In genomic region chr12:86078176-86078552, GRCm38 (mm10) we compare ENCODE assay signal across 7 mouse cellular contexts. TPM values are rescaled to one million over a fixed set of nuclear protein-coding genes. Genes with fewer than 3 reads are reported as not detected.
DNase-seq lines count a peak whose midpoint lies in the region; ATAC-seq and TF ChIP-seq lines count a peak whose summit lies in the region.

No protein-coding gene starts in this region.

- H3K4me2 ChIP-seq in lung, embryonic 14.5 days, result peak overlapping the region; percentile 86
- H3K4me2 ChIP-seq in forebrain, embryonic 11.5 days (ENCODE audit: low read depth, low read length, severe bottlenecking), result peak overlapping the region; percentile 77

- H3K27ac ChIP-seq in lung, embryonic 14.5 days (ENCODE audit: low read depth), result peak overlapping the region; percentile 98
- no peak overlapping the region for H3K27ac ChIP-seq in forebrain, embryonic 11.5 days (ENCODE audit: low read depth, low read length)
- H3K27ac ChIP-seq in limb, embryonic 10.5 days, result peak overlapping the region; percentile 91
- H3K27ac ChIP-seq in olfactory bulb, adult 2 months (ENCODE audit: insufficient read depth, low read depth, low read length), result peak overlapping the region; percentile 87

- no peak for TF ChIP-seq POLR2A in olfactory bulb, adult 2 months (IDR thresholded peaks at IDR 0.05; ENCODE audit: insufficient read depth, low read depth, low read length)

- peak overlapping the region; percentile 80 for H3K9ac ChIP-seq in lung, embryonic 14.5 days
- peak overlapping the region; percentile 64 for H3K9ac ChIP-seq in forebrain, embryonic 11.5 days (ENCODE audit: low read length)

- peak; percentile 24 for DNase-seq in lung, embryonic 14.5 days
- DNase-seq in lung, postnatal 25 days (ENCODE audit: low spot score), result no peak
- DNase-seq in forebrain, embryonic 11.5 days (ENCODE audit: low spot score), result no peak
- DNase-seq in limb, embryonic 10.5 days (ENCODE audit: low spot score), result no peak
- no peak for DNase-seq in urinary bladder, postnatal 36 days (ENCODE audit: low spot score in 2 of 2)
- no peak for DNase-seq in spleen, postnatal 14 days (ENCODE audit: low spot score in 2 of 2)

- H3K4me3 ChIP-seq in lung, embryonic 14.5 days (ENCODE audit: low read depth, low read length), result peak overlapping the region; percentile 55
- peak overlapping the region; percentile 42 for H3K4me3 ChIP-seq in forebrain, embryonic 11.5 days (ENCODE audit: low read depth, low read length)
- peak overlapping the region; percentile 61 for H3K4me3 ChIP-seq in limb, embryonic 10.5 days
- peak overlapping the region; percentile 80 for H3K4me3 ChIP-seq in olfactory bulb, adult 2 months (ENCODE audit: insufficient read depth, low read depth, low read length)

- ATAC-seq in lung, embryonic 14.5 days (ENCODE audit: insufficient read depth), result no peak
- ATAC-seq in forebrain, embryonic 11.5 days (replicated peaks; ENCODE audit: low FRiP score), result no peak

- no peaks in the 10 kb centered on the region for H3K36me3 ChIP-seq in lung, embryonic 14.5 days (ENCODE audit: insufficient read depth)
- H3K36me3 ChIP-seq in forebrain, embryonic 11.5 days (ENCODE audit: control insufficient read depth, insufficient read depth, low read length), result no peaks in the 10 kb centered on the region
- H3K36me3 ChIP-seq in limb, embryonic 10.5 days, result peaks cover 10% of the 10 kb centered on the region

- H3K4me1 ChIP-seq in lung, embryonic 14.5 days (ENCODE audit: insufficient read depth), result 0 out of 2 replicates have a peak, but pooled peaks cover 6% of the 10 kb centered on the region
- peaks cover 14% of the 10 kb centered on the region; the same call in 1 of the 2 replicates for H3K4me1 ChIP-seq in forebrain, embryonic 11.5 days (replicated peaks; ENCODE audit: control insufficient read depth, insufficient read depth, low read length)
- peaks cover 45% of the 10 kb centered on the region for H3K4me1 ChIP-seq in limb, embryonic 10.5 days
- H3K4me1 ChIP-seq in olfactory bulb, adult 2 months (ENCODE audit: control insufficient read depth, insufficient read depth, low read length), result peaks cover 23% of the 10 kb centered on the region

- 8% methylated on average over 9 of the region's 9 CpGs for WGBS in lung, embryonic 14.5 days
- WGBS in forebrain, embryonic 11.5 days, result 8% methylated on average over 9 of the region's 9 CpGs
- 18% methylated on average over 9 of the region's 9 CpGs for WGBS in limb, embryonic 10.5 days
- WGBS in olfactory bulb, adult 2 months, result 14% methylated on average over 9 of the region's 9 CpGs

- no peaks in the 10 kb centered on the region for H3K9me3 ChIP-seq in lung, embryonic 14.5 days (ENCODE audit: low read depth, low read length)
- no peaks in the 10 kb centered on the region for H3K9me3 ChIP-seq in forebrain, embryonic 11.5 days (ENCODE audit: control insufficient read depth, low read length)
- no peaks in the 10 kb centered on the region for H3K9me3 ChIP-seq in limb, embryonic 10.5 days (replicated peaks)

- H3K27me3 ChIP-seq in lung, embryonic 14.5 days (ENCODE audit: insufficient read depth, low read length), result no peaks in the 10 kb centered on the region
- peaks cover 7% of the 10 kb centered on the region for H3K27me3 ChIP-seq in forebrain, embryonic 11.5 days (ENCODE audit: control insufficient read depth, insufficient read depth, low read length)
- peaks cover 23% of the 10 kb centered on the region for H3K27me3 ChIP-seq in limb, embryonic 10.5 days (ENCODE audit: low read depth, poor library complexity, severe bottlenecking)

- no peak for TF ChIP-seq CTCF in lung, embryonic 14.5 days (IDR thresholded peaks at IDR 0.05; ENCODE audit: low read depth)
- TF ChIP-seq CTCF in olfactory bulb, adult 2 months (IDR thresholded peaks at IDR 0.05; ENCODE audit: insufficient read depth, low read depth, low read length), result no peak

RNA-seq across cellular contexts. Expression of gene Tgfb3, which starts 0.7 kb away (rescaled TPM):
- polyA plus RNA-seq in lung, embryonic 14.5 days (2014; fragmentation: Nextera tagmentation; extraction: Ambion mirVana), result 46.1 and 50.5 TPM in 2 replicates
- polyA plus RNA-seq in forebrain, embryonic 11.5 days (2014; fragmentation: Nextera tagmentation; extraction: Ambion mirVana), result 5.1 and 5.7 TPM in 2 replicates
- polyA plus RNA-seq in limb, embryonic 10.5 days (2016; fragmentation: Nextera tagmentation; extraction: Ambion mirVana), result 15.7 and 24.3 TPM in 2 replicates
- not detected in 2 replicates for polyA plus RNA-seq in olfactory bulb, adult 2 months (2012; ENCODE audit: insufficient read depth, insufficient read length, low replicate concordance, missing spikeins)

RNA-seq across cellular contexts. Expression of gene Ift43, which starts 4.2 kb away (rescaled TPM):
- 88.1 and 88.3 TPM in 2 replicates for polyA plus RNA-seq in lung, embryonic 14.5 days (2014; fragmentation: Nextera tagmentation; extraction: Ambion mirVana)
- 80.9 and 89.3 TPM in 2 replicates for polyA plus RNA-seq in forebrain, embryonic 11.5 days (2014; fragmentation: Nextera tagmentation; extraction: Ambion mirVana)
- 61.2 and 71.6 TPM in 2 replicates for polyA plus RNA-seq in limb, embryonic 10.5 days (2016; fragmentation: Nextera tagmentation; extraction: Ambion mirVana)
- not detected in 2 replicates for polyA plus RNA-seq in olfactory bulb, adult 2 months (2012; ENCODE audit: insufficient read depth, insufficient read length, low replicate concordance, missing spikeins)

Comparison
In these comparisons a context has a peak if more than half of its experiments do, and no peak if none do; other contexts are left out.
1. RNA of gene Ift43, which starts 4.2 kb away (polyA plus RNA-seq): 88.1 to 88.3 TPM in lung, embryonic 14.5 days, 80.9 to 89.3 TPM in forebrain, embryonic 11.5 days and 61.2 to 71.6 TPM in limb, embryonic 10.5 days; not detected in olfactory bulb, adult 2 months; every median in the first group is over 10 times any median in the second.
2. Peak in every context shown above with its lines, with median percentiles within 50 percentile points of each other: H3K4me3 ChIP-seq.